Mouse (Mus musculus): ENCODE data around the gene Gna11. TPM values are rescaled to one million over a fixed set of nuclear protein-coding genes. Genes with fewer than 3 reads are reported as not detected.

Gene Gna11
- polyA plus RNA-seq, 1 experiment, result 7.3 TPM

- Histone ChIP-seq H3K27me3 (replicated peaks) (peaks cover 45% of the 10 kb centered on the region), H3K4me3 (replicated peaks) (peak within 1 kb of the TSS; percentile 92)
Measured at GRCm38 (mm10) chr10:81482533-81482889, 62.5 kb downstream of the Gna11 start, which contains the start of gene Celf5. TSS of gene Celf5 (minus strand) at chr10:81482709.

GRCm38 (mm10) chr10:81481605-81482532, 63.1 kb downstream of the Gna11 start:
- no peak for TF ChIP-seq FLI1 (IDR thresholded peaks at IDR 0.05; ENCODE audit: low read length)
- no peak for TF ChIP-seq GATA1 (IDR thresholded peaks at IDR 0.05; ENCODE audit: borderline replicate concordance, low read length)
- Histone ChIP-seq H3K4me1 (peaks cover 51% of the 10 kb centered on the region), H3K36me3 (replicated peaks; ENCODE audit: low read length) (peaks cover 14% of the 10 kb centered on the region), H3K4me3 (replicated peaks) (peak overlapping the region; percentile 92), H3K9me3 (no peaks in the 10 kb centered on the region; the same call in 1 of the 2 replicates), H3K27me3 (replicated peaks) (peaks cover 52% of the 10 kb centered on the region)

More at GRCm38 (mm10) chr10:81482533-81482889, 62.5 kb downstream of the Gna11 start, which contains the start of gene Celf5:
- TF ChIP-seq FLI1 (IDR thresholded peaks at IDR 0.05; ENCODE audit: low read length) (no peak), GATA1 (IDR thresholded peaks at IDR 0.05; ENCODE audit: borderline replicate concordance, low read length) (no peak)
- H3K36me3 ChIP-seq (replicated peaks; ENCODE audit: low read length), result peaks cover 21% of the 10 kb centered on the region
- H3K9me3 ChIP-seq, result no peaks in the 10 kb centered on the region
- peaks cover 50% of the 10 kb centered on the region for H3K4me1 ChIP-seq

Other genes starting within 250 kb of the Gna11 start
- 76.5 and 78.5 TPM in 2 replicates for gene Cactin, start 224.1 kb downstream of the Gna11 start, polyA plus RNA-seq (2012; ENCODE audit: insufficient read depth, low replicate concordance)
- gene Tbxa2r, start 216.5 kb downstream of the Gna11 start, polyA plus RNA-seq (2012; ENCODE audit: insufficient read depth, low replicate concordance), result 87.5 and 153 TPM in 2 replicates
- 2.9 and 11.0 TPM in 2 replicates for gene Gipc3, start 201.9 kb downstream of the Gna11 start, polyA plus RNA-seq (2012; ENCODE audit: insufficient read depth, low replicate concordance)
- 302 and 601 TPM in 2 replicates for gene Hmg20b, start 194.7 kb downstream of the Gna11 start, polyA plus RNA-seq (2012; ENCODE audit: insufficient read depth, low replicate concordance)
- 20.2 and 44.1 TPM in 2 replicates for gene Mfsd12, start 187.7 kb downstream of the Gna11 start, polyA plus RNA-seq (2012; ENCODE audit: insufficient read depth, low replicate concordance)
- 30.6 and 109 TPM in 2 replicates for gene 4930404N11Rik, start 179.4 kb downstream of the Gna11 start, polyA plus RNA-seq (2012; ENCODE audit: insufficient read depth, low replicate concordance)
- gene Fzr1, start 166.7 kb downstream of the Gna11 start, polyA plus RNA-seq (2012; ENCODE audit: insufficient read depth, low replicate concordance), result 71.2 and 72.9 TPM in 2 replicates
- gene Dohh, start 160.8 kb downstream of the Gna11 start, polyA plus RNA-seq (2012; ENCODE audit: insufficient read depth, low replicate concordance), result 80.4 and 114 TPM in 2 replicates
- 0.89 TPM in 1 of 2 replicates, not detected in the other for gene Gm48551, start 160.7 kb downstream of the Gna11 start, polyA plus RNA-seq (2012; ENCODE audit: insufficient read depth, low replicate concordance)
- gene Gm48552, start 156.2 kb downstream of the Gna11 start, polyA plus RNA-seq (2012; ENCODE audit: insufficient read depth, low replicate concordance), result 8.4 TPM in 1 of 2 replicates, not detected in the other
- 4.4 TPM in 1 of 2 replicates, not detected in the other for gene Smim24, start 152.1 kb downstream of the Gna11 start, polyA plus RNA-seq (2012; ENCODE audit: insufficient read depth, low replicate concordance)
- 184 and 257 TPM in 2 replicates for gene Nfic, start 89.6 kb downstream of the Gna11 start, polyA plus RNA-seq (2012; ENCODE audit: insufficient read depth, low replicate concordance)
- gene Celf5, start 62.5 kb downstream of the Gna11 start, polyA plus RNA-seq (2012; ENCODE audit: insufficient read depth, low replicate concordance), result 1.3 and 3.3 TPM in 2 replicates
- 145 and 508 TPM in 2 replicates for gene Ncln, start 48.8 kb downstream of the Gna11 start, polyA plus RNA-seq (2012; ENCODE audit: insufficient read depth, low replicate concordance)
- gene S1pr4, start 45.1 kb downstream of the Gna11 start, polyA plus RNA-seq (2012; ENCODE audit: insufficient read depth, low replicate concordance), result 7.4 and 9.1 TPM in 2 replicates
- 31.7 and 48.4 TPM in 2 replicates for gene Gna15, start 21.0 kb downstream of the Gna11 start, polyA plus RNA-seq (2012; ENCODE audit: insufficient read depth, low replicate concordance)
- 2,412 and 5,687 TPM in 2 replicates for gene Aes, start 14.3 kb upstream of the Gna11 start, polyA plus RNA-seq (2012; ENCODE audit: insufficient read depth, low replicate concordance)
- gene Tle2, start 29.4 kb upstream of the Gna11 start, polyA plus RNA-seq (2012; ENCODE audit: insufficient read depth, low replicate concordance), result 18.9 and 34.3 TPM in 2 replicates
- 69.5 and 166 TPM in 2 replicates for gene Tle6, start 55.9 kb upstream of the Gna11 start, polyA plus RNA-seq (2012; ENCODE audit: insufficient read depth, low replicate concordance)
- gene BC025920, start 61.1 kb upstream of the Gna11 start, polyA plus RNA-seq (2012; ENCODE audit: insufficient read depth, low replicate concordance), result not detected in 2 replicates
- 121 and 174 TPM in 2 replicates for gene Sirt6, start 82.6 kb upstream of the Gna11 start, polyA plus RNA-seq (2012; ENCODE audit: insufficient read depth, low replicate concordance)
- 13.7 and 17.3 TPM in 2 replicates for gene Ankrd24, start 83.3 kb upstream of the Gna11 start, polyA plus RNA-seq (2012; ENCODE audit: insufficient read depth, low replicate concordance)
- 0.19 TPM in 1 of 2 replicates, not detected in the other for gene Gm10778, start 103.9 kb upstream of the Gna11 start, polyA plus RNA-seq (2012; ENCODE audit: insufficient read depth, low replicate concordance)
- not detected in 2 replicates for gene Zfp433, start 159.6 kb upstream of the Gna11 start, polyA plus RNA-seq (2012; ENCODE audit: insufficient read depth, low replicate concordance)
- gene Gm3055, start 226.0 kb upstream of the Gna11 start, polyA plus RNA-seq (2012; ENCODE audit: insufficient read depth, low replicate concordance), result not detected in 2 replicates

All from megakaryocyte, embryonic 14.5 days (primary cell).